Mouse (Mus musculus): ENCODE results near the gene Glyat.
"Not testable (repeated sequence)": the region's sequence is repeated elsewhere in the genome, so short reads cannot be mapped to it uniquely, and the experiment has no call there.

DNA sequence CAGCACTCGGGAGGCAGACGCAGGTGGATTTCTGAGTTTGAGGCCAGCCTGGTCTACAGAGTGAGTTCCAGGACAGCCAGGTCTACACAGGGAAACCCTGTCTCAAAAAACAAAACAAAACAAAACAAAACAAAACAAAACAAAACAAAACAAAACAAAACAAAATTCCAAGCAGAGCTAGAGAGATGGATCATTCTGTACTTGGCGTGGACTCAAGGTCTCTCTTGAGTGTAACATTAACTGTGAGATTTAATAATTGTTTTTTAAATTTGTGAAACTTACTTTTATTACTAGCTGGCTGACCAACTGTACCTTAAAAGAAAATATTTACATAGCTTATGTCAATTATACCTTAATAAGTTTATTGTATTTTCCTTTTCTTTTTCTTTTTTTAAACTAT is 35.5 kb downstream of the Glyat start:
- TF ChIP-seq CTCF (conservative IDR thresholded peaks at IDR 0.05; ENCODE audit: low read length); POU5F1 (IDR thresholded peaks at IDR 0.05; ENCODE audit: borderline replicate concordance, low read length): not testable (repeated sequence)
